Mouse (Mus musculus) T-helper 17 cell (primary cell): ENCODE measurements at regions not wholly inside any gene's neighbourhood (a gene's known extent, or its start where the extent isn't known, plus 50 kb on each side); places are given as distances from the start of the nearest gene placed in this dataset.

Source experiments
- in situ Hi-C, 2 experiments: fragments of 300-600 bp; cut with MboI, MseI; formaldehyde crosslinking; loops; 1 replicate in 1 of 2; 2 replicates in 1 of 2; pipeline ENCODE4 v1.15.1; 2025; ENCODE audit warnings: high pct_unique_total_duplicates in 2 of 2

- in situ Hi-C loops = loop anchor here in 1 of 2 experiments (10.0 kb wide), 1 partner anchor 876 kb away; no protein-coding TSS in a partner anchor
Observed at GRCm38 (mm10) chr16:80728739-80729138, 471.8 kb upstream of the Ncam2 start.

GRCm38 (mm10) chr16:80773261-80773660 is 427.2 kb upstream of the Ncam2 start:
- in situ Hi-C loops = no loop called here

GRCm38 (mm10) chr16:80817056-80817455 is 383.4 kb upstream of the Ncam2 start:
- in situ Hi-C loops = no loop called here

- in situ Hi-C loops = no loop called here
Observed at GRCm38 (mm10) chr16:80834532-80834931, 366.0 kb upstream of the Ncam2 start.
